Mouse (Mus musculus) forebrain, embryonic 16.5 days (tissue): ENCODE data around the gene Fryl. TPM values are rescaled to one million over a fixed set of nuclear protein-coding genes. Genes with fewer than 3 reads are reported as not detected.
A peak's percentile ranks its signal among the peaks of the same experiment; 100 is the strongest.

ENCODE experiments used
- ATAC-seq: fragments of 200-750 bp; cut with Nextera tagmentation; 2 replicates; pipeline ENCODE4 v1.8.0; 2017; ENCODE audit warnings: mild to moderate bottlenecking, moderate library complexity
- H3K27ac ChIP-seq: fragments of 300-500 bp; sonication (generic); 2 replicates; pipeline ENCODE4 v1.5.1; 2014; ENCODE audit warnings: low read length, control low read depth
- H3K27me3 ChIP-seq: fragments of 300-500 bp; sonication (generic); replicated peaks from 2 replicates; pipeline ENCODE4 v1.6.1; 2014; ENCODE audit warnings: low read length; ENCODE audit not compliant: control insufficient read depth, insufficient read depth
- H3K36me3 ChIP-seq: fragments of 300-500 bp; sonication (generic); 2 replicates; pipeline ENCODE4 v1.6.1; 2014; ENCODE audit not compliant: control insufficient read depth, insufficient read depth
- H3K4me1 ChIP-seq: fragments of 300-500 bp; sonication (generic); replicated peaks from 2 replicates; pipeline ENCODE4 v1.6.1; 2014; ENCODE audit warnings: low read length; ENCODE audit not compliant: control insufficient read depth, insufficient read depth
- H3K4me2 ChIP-seq: fragments of 300-500 bp; sonication (generic); 2 replicates; pipeline ENCODE4 v1.6.1; 2014; ENCODE audit warnings: mild to moderate bottlenecking, low read length, control low read depth
- H3K4me3 ChIP-seq: fragments of 300-500 bp; sonication (generic); replicated peaks from 2 replicates; pipeline ENCODE4 v1.5.1; 2014; ENCODE audit warnings: mild to moderate bottlenecking, low read length, control low read depth
- H3K9ac ChIP-seq: fragments of 300-500 bp; sonication (generic); replicated peaks from 2 replicates; pipeline ENCODE4 v1.6.1; 2014; ENCODE audit warnings: low read depth, low read length, control low read depth
- H3K9me3 ChIP-seq: fragments of 300-500 bp; sonication (generic); 2 replicates; pipeline ENCODE4 v1.6.1; 2016; ENCODE audit warnings: low read length; ENCODE audit not compliant: control insufficient read depth
- WGBS: fragments of 180-500 bp; shearing (Covaris S2); extraction: QIAGEN DNeasy Blood & Tissue Kit; methylation state at CpG from one replicate; pipeline ENCODE4 v1.1.7; 2014; 5-methylcytosine and 5-hydroxymethylcytosine counted together
- polyA plus RNA-seq: library from polyadenylated mRNA; unstranded; fragments of >200 nt; fragmentation: Nextera tagmentation; extraction: Ambion mirVana; gene quantifications from 2 replicates; pipeline ENCODE4 v1.2.1, GENCODE M21; 2015

Fryl gene
- polyA plus RNA-seq, 1 experiment from 2014 or later: 50.7 TPM

DNA sequence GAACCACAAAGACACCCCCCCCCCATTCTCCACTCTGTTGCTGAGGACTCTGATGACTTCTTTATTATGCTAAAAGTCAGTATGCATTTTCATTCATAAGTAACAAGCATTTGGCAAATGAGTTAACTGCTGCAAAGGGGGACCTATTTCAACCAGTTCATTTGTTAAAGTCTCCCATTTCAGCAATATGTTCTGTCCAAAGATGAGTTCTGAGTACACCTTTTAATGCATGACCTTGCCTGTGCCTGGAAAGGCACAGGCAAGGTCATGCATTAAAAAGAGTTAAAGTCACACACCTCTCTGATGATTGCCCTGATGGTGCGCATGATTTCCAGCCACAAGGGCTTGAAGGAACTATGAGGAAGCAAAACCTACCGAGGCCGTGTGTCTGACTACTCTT lies 36.7 kb downstream of the Fryl start:
- ATAC-seq: no peak
- 93% methylated on average over 3 of the region's 3 CpGs for WGBS
- H3K36me3 ChIP-seq: no peaks in the 10 kb centered on the region
- no peak overlapping the region for H3K4me3 ChIP-seq
- H3K9me3 ChIP-seq: no peaks in the 10 kb centered on the region
- H3K9ac ChIP-seq: no peak overlapping the region
- H3K4me2 ChIP-seq: no peak overlapping the region
- no peaks in the 10 kb centered on the region for H3K27me3 ChIP-seq
- no peak overlapping the region for H3K27ac ChIP-seq
- H3K4me1 ChIP-seq: no peaks in the 10 kb centered on the region

- H3K4me3 ChIP-seq: no peak overlapping the region
- no peak for ATAC-seq
- no peaks in the 10 kb centered on the region for H3K27me3 ChIP-seq
- no peak overlapping the region for H3K4me2 ChIP-seq
- H3K27ac ChIP-seq: no peak overlapping the region
- H3K9ac ChIP-seq: no peak overlapping the region
- no peaks in the 10 kb centered on the region for H3K4me1 ChIP-seq
- no peaks in the 10 kb centered on the region for H3K36me3 ChIP-seq
- no peaks in the 10 kb centered on the region for H3K9me3 ChIP-seq
- 83% methylated on average over 4 of the region's 4 CpGs for WGBS
Observed at GRCm38 (mm10) chr5:73218065-73218464, 38.4 kb downstream of the Fryl start.

- Histone ChIP-seq H3K27ac (no peak overlapping the region), H3K27me3 (no peaks in the 10 kb centered on the region), H3K4me2 (no peak overlapping the region), H3K4me1 (no peaks in the 10 kb centered on the region), H3K9me3 (no peaks in the 10 kb centered on the region), H3K9ac (no peak overlapping the region), H3K4me3 (no peak overlapping the region), H3K36me3 (no peaks in the 10 kb centered on the region)
- ATAC-seq: no peak
- WGBS: 100% methylated on average over 1 of the region's 1 CpGs
Observed at GRCm38 (mm10) chr5:73217116-73217515, 39.3 kb downstream of the Fryl start.

DNA sequence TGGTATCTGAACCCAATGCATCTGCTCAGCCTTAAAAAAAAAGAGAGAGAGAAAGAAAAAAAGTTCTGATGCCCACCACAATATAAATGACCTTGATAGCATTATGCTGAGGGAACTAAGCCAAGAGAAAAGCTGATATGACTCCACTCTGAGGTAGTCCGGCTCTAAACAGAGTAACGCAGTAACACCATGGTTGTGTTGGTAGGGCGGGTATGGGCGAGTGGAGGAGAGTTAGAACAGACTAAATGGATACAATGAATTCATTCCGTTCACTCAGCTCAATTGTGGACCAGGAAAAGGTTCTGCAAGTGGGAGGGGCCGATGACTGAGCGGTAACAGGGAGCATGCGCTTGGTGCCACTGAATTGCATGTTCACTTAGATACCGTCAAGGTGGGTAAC lies 40.4 kb downstream of the Fryl start:
- Histone ChIP-seq H3K27ac (no peak overlapping the region), H3K4me1 (no peaks in the 10 kb centered on the region), H3K9me3 (no peaks in the 10 kb centered on the region), H3K27me3 (no peaks in the 10 kb centered on the region), H3K4me2 (no peak overlapping the region), H3K36me3 (no peaks in the 10 kb centered on the region), H3K4me3 (no peak overlapping the region), H3K9ac (no peak overlapping the region)
- ATAC-seq: no peak
- 90% methylated on average over 9 of the region's 9 CpGs for WGBS

DNA sequence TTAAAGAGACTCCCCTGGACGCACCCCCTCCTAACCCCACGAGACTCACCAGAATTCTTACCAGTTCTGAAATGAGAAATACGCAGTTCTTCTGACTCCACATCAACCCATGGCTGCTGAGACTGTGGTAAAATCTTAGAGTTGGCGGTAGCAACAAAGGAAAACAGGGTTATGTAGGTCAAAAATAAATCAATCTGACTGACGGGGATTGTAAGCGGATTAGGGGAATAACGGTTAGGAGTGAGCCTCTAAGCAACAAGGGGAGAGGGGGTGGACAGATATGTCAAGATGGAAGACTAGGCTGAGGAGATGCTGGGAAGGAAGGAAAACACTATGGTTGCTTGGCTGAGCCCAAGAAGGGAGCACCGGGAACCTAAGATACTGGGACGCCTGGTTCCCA lies 44.0 kb downstream of the Fryl start:
- Histone ChIP-seq H3K36me3 (no peaks in the 10 kb centered on the region), H3K27me3 (no peaks in the 10 kb centered on the region), H3K9ac (no peak overlapping the region), H3K4me2 (no peak overlapping the region), H3K27ac (no peak overlapping the region), H3K4me3 (no peak overlapping the region), H3K9me3 (no peaks in the 10 kb centered on the region), H3K4me1 (peaks cover 13% of the 10 kb centered on the region; the same call in 1 of the 2 replicates)
- whole genome bisulfite sequencing: 86% methylated on average over 9 of the region's 9 CpGs
- no peak for ATAC-seq

GRCm38 (mm10) chr5:73211961-73212360 lies 44.5 kb downstream of the Fryl start:
- 85% methylated on average over 15 of the region's 15 CpGs for WGBS
- Histone ChIP-seq H3K4me2 (no peak overlapping the region), H3K9me3 (no peaks in the 10 kb centered on the region), H3K36me3 (no peaks in the 10 kb centered on the region), H3K4me1 (peaks cover 13% of the 10 kb centered on the region; the same call in 1 of the 2 replicates), H3K9ac (no peak overlapping the region), H3K4me3 (no peak overlapping the region), H3K27ac (no peak overlapping the region), H3K27me3 (no peaks in the 10 kb centered on the region)
- no peak for ATAC-seq

DNA sequence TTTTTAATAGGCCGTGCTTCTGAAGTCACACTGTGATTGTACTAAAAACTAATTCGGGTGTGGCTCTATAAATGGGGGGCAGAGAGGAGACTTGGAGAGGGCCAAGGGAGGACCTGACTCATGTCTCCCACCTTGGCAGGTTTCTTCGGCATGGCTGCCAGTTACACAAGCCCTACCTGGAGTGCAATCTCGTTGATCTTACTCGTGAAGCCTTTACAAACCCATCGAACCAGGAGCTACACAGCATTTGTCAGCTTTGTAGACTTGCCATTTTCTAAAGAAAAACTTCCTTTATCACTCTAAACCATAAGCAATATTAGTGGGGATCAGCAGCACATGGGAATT lies 45.5 kb downstream of the Fryl start:
- H3K27me3 ChIP-seq: no peaks in the 10 kb centered on the region
- no peak overlapping the region for H3K27ac ChIP-seq

DNA sequence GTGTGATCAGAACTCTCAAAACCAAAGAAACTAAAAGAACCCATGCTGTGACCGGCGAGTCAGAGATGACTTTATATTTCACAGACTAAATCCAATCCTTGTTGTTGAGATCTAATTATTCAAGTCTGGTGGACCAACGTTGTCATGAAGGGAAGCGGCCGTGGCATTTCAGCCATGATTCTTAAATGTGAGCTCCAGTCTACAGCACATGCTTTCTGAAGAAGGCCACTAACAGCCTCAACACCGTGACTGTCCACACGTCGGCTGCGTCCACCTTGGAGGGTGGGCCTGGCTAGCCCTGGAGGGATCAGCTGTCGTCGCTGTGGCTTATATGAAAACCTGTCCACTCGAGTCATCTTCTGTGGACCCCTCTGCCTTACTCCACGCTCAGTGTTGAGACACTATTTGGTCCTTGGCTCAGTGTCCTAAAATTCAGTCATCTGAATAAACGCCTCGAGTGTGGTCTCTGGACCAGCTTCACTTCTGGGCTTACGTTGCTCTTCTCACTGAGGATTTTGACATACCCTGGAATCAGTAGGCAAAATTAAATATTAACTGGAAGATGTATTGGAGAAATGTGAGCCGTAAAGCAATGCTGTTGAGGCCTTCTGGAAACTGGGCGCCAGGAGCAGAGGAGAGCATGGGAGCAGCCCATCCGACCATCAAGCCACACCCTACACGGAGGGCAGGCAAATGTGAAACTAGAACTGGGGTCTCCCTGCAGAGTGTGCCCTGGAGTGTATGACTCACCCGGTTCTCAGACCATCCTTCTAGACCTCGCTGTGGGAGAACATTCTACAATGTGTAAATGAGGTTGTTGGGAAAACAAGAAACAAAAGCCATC lies 46.1 kb downstream of the Fryl start:
- H3K4me3 ChIP-seq: no peak overlapping the region
- no peaks in the 10 kb centered on the region for H3K9me3 ChIP-seq
- ATAC-seq: no peak
- 82% methylated on average over 22 of the region's 22 CpGs for WGBS
- H3K27me3 ChIP-seq: no peaks in the 10 kb centered on the region
- no peaks in the 10 kb centered on the region for H3K36me3 ChIP-seq
- H3K4me2 ChIP-seq: no peak overlapping the region
- H3K9ac ChIP-seq: no peak overlapping the region
- peaks cover 21% of the 10 kb centered on the region; the same call in 1 of the 2 replicates for H3K4me1 ChIP-seq
- H3K27ac ChIP-seq: no peak overlapping the region

More for the DNA sequence above, 45.5 kb downstream of the Fryl start:
- no peaks in the 10 kb centered on the region for H3K9me3 ChIP-seq
- WGBS: 92% methylated on average over 6 of the region's 6 CpGs
- H3K4me1 ChIP-seq: peaks cover 16% of the 10 kb centered on the region; the same call in 1 of the 2 replicates
- ATAC-seq: no peak
- H3K9ac ChIP-seq: no peak overlapping the region
- H3K36me3 ChIP-seq: no peaks in the 10 kb centered on the region
- H3K4me2 ChIP-seq: no peak overlapping the region
- no peak overlapping the region for H3K4me3 ChIP-seq

GRCm38 (mm10) chr5:73209201-73210096 lies 47.0 kb downstream of the Fryl start:
- Histone ChIP-seq H3K4me3 (no peak overlapping the region), H3K27me3 (no peaks in the 10 kb centered on the region), H3K9me3 (no peaks in the 10 kb centered on the region), H3K4me2 (no peak overlapping the region), H3K36me3 (no peaks in the 10 kb centered on the region), H3K27ac (no peak overlapping the region), H3K9ac (no peak overlapping the region), H3K4me1 (peaks cover 24% of the 10 kb centered on the region; the same call in 1 of the 2 replicates)
- ATAC-seq: peak; percentile 44
- WGBS: 22% methylated on average over 20 of the region's 20 CpGs
